ENCODE assay signal across 22 mouse cellular contexts in genomic region chr16:33954793-33955192, GRCm38 (mm10). TPM values are rescaled to one million over a fixed set of nuclear protein-coding genes. Genes with fewer than 3 reads are reported as not detected.
DNase-seq lines count a peak whose midpoint lies in the region; ATAC-seq and TF ChIP-seq lines count a peak whose summit lies in the region.
"Had no signal": no experiment of that assay in that cellular context is flagged by ENCODE, and none has a peak within 500 bp of the region (broad histone marks: within the 10 kb centered on the region; RNA-seq: fewer than 3 reads in every experiment).

No protein-coding gene starts in this region.

- H3K27me3 ChIP-seq in lung, postnatal 0 days (replicated peaks; ENCODE audit: insufficient read depth, low read length) = no peaks in the 10 kb centered on the region
- no peaks in the 10 kb centered on the region for H3K27me3 ChIP-seq in splenic B cell, adult 2 months (ENCODE audit: control insufficient read depth, insufficient read depth, low read length, poor library complexity, severe bottlenecking)
- no peaks in the 10 kb centered on the region for H3K27me3 ChIP-seq in heart, embryonic 10.5 days (ENCODE audit: insufficient read depth, poor library complexity, severe bottlenecking)
- no peaks in the 10 kb centered on the region for H3K27me3 ChIP-seq in hindbrain, embryonic 12.5 days
- H3K27me3 ChIP-seq: embryonic facial prominence, embryonic 12.5 days; forebrain, embryonic 15.5 days; hindbrain, embryonic 15.5 days; Patski had no signal

- 80% methylated on average over 1 of the region's 1 CpGs for WGBS in lung, postnatal 0 days
- 98% methylated on average over 1 of the region's 1 CpGs for WGBS in heart, embryonic 10.5 days
- WGBS in hindbrain, embryonic 12.5 days = 100% methylated on average over 1 of the region's 1 CpGs

- H3K4me1 ChIP-seq in lung, postnatal 0 days (ENCODE audit: insufficient read depth, low read depth, low read length) = no peaks in the 10 kb centered on the region
- H3K4me1 ChIP-seq in heart, embryonic 10.5 days = no peaks in the 10 kb centered on the region
- no peaks in the 10 kb centered on the region for H3K4me1 ChIP-seq in hindbrain, embryonic 12.5 days
- H3K4me1 ChIP-seq: embryonic facial prominence, embryonic 12.5 days; forebrain, embryonic 15.5 days; hindbrain, embryonic 10.5 days; hindbrain, embryonic 15.5 days had no signal

- peaks cover 15% of the 10 kb centered on the region; the same call in 1 of the 2 replicates for H3K36me3 ChIP-seq in lung, postnatal 0 days (ENCODE audit: insufficient read depth, low read length)
- peaks cover 6% of the 10 kb centered on the region for H3K36me3 ChIP-seq in splenic B cell, adult 2 months (ENCODE audit: control insufficient read depth, insufficient read depth, low read length, poor library complexity, severe bottlenecking)
- peaks cover 70% of the 10 kb centered on the region for H3K36me3 ChIP-seq in heart, embryonic 10.5 days
- peaks cover 67% of the 10 kb centered on the region for H3K36me3 ChIP-seq in hindbrain, embryonic 12.5 days

- ATAC-seq in lung, postnatal 0 days = no peak
- peak; percentile 55 for ATAC-seq in common myeloid progenitor, adult 5-6 weeks (replicated peaks; ENCODE audit: low read depth, poor library complexity, severe bottlenecking)
- ATAC-seq in megakaryocyte, adult 5-6 weeks (ENCODE audit: poor library complexity, severe bottlenecking) = peak; percentile 69
- no peak for ATAC-seq in hindbrain, embryonic 12.5 days (ENCODE audit: low FRiP score)
- ATAC-seq: forebrain, embryonic 15.5 days; Patski had no signal

- no peak for TF ChIP-seq EP300 in lung, postnatal 0 days (IDR thresholded peaks at IDR 0.05)

- no peak overlapping the region for H3K4me2 ChIP-seq in lung, postnatal 0 days (replicated peaks; ENCODE audit: low read depth, low read length)
- H3K4me2 ChIP-seq in hindbrain, embryonic 12.5 days (replicated peaks) = no peak overlapping the region
- H3K4me2 ChIP-seq: embryonic facial prominence, embryonic 12.5 days; forebrain, embryonic 15.5 days; hindbrain, embryonic 15.5 days had no signal

- no peaks in the 10 kb centered on the region for H3K9me3 ChIP-seq in lung, postnatal 0 days (ENCODE audit: low read length)
- no peaks in the 10 kb centered on the region for H3K9me3 ChIP-seq in heart, embryonic 10.5 days
- no peaks in the 10 kb centered on the region for H3K9me3 ChIP-seq in hindbrain, embryonic 12.5 days (replicated peaks)
- H3K9me3 ChIP-seq: embryonic facial prominence, embryonic 12.5 days; forebrain, embryonic 15.5 days; G1E; hindbrain, embryonic 10.5 days; hindbrain, embryonic 15.5 days had no signal

- H3K9ac ChIP-seq in lung, postnatal 0 days (replicated peaks; ENCODE audit: low read depth) = no peak overlapping the region
- no peak overlapping the region for H3K9ac ChIP-seq in hindbrain, embryonic 12.5 days
- H3K9ac ChIP-seq: embryonic facial prominence, embryonic 12.5 days; forebrain, embryonic 15.5 days; hindbrain, embryonic 15.5 days had no signal

- DNase-seq in lung, postnatal 36 days = peak; percentile 32
- no peak for DNase-seq in lung, postnatal 0 days (ENCODE audit: low spot score)
- peak; percentile 12 for DNase-seq in splenic B cell, adult 2 months (ENCODE audit: low read depth, low spot score)
- DNase-seq in heart, embryonic 10.5 days (ENCODE audit: low spot score) = no peak
- DNase-seq in layer of hippocampus, postnatal 25 days (ENCODE audit: extremely low spot score in 1 of 2, low spot score in 1 of 2) = no peak
- DNase-seq: adrenal gland, adult 2 months; adrenal gland, postnatal 36 days; cerebellum, adult 11 months; cerebellum, adult 8-10 months; cerebellum, postnatal 14 days; gastrocnemius, postnatal 36 days; heart, postnatal 10 days; kidney, adult 18-20 months had no signal

- TF ChIP-seq CTCF in lung, postnatal 0 days (IDR thresholded peaks at IDR 0.05) = no peak

- no peak overlapping the region for H3K4me3 ChIP-seq in lung, postnatal 0 days (ENCODE audit: low read depth, low read length)
- no peak overlapping the region for H3K4me3 ChIP-seq in heart, embryonic 10.5 days
- no peak overlapping the region for H3K4me3 ChIP-seq in hindbrain, embryonic 12.5 days
- H3K4me3 ChIP-seq: embryonic facial prominence, embryonic 12.5 days; forebrain, embryonic 15.5 days; hindbrain, embryonic 10.5 days; hindbrain, embryonic 15.5 days had no signal

- H3K27ac ChIP-seq in lung, postnatal 0 days (ENCODE audit: low read length) = no peak overlapping the region
- H3K27ac ChIP-seq in heart, embryonic 10.5 days = no peak overlapping the region
- no peak overlapping the region for H3K27ac ChIP-seq in hindbrain, embryonic 12.5 days
- H3K27ac ChIP-seq: embryonic facial prominence, embryonic 12.5 days; forebrain, embryonic 15.5 days; hindbrain, embryonic 10.5 days; hindbrain, embryonic 15.5 days had no signal

RNA-seq across cellular contexts. Expression of gene Umps, which starts 12.0 kb away (rescaled TPM):
- 10.3 and 11.1 TPM in 2 replicates for polyA plus RNA-seq in lung, postnatal 0 days (2015; fragmentation: Nextera tagmentation; extraction: Ambion mirVana)
- total RNA-seq in common myeloid progenitor, adult 5-6 weeks (2017) = 102 TPM in 2 replicates
- total RNA-seq in megakaryocyte, adult 5-6 weeks (2015) = 19.6 and 23.1 TPM in 2 replicates
- total RNA-seq in megakaryocyte, adult 5-6 weeks (2017) = 34.8 and 35.9 TPM in 2 replicates
- polyA plus RNA-seq in heart, embryonic 10.5 days (2016; fragmentation: Nextera tagmentation; extraction: Ambion mirVana) = 52.2 and 76.3 TPM in 2 replicates
- 38.2 and 39.4 TPM in 2 replicates for polyA plus RNA-seq in hindbrain, embryonic 12.5 days (2016; fragmentation: Nextera tagmentation; extraction: Ambion mirVana)
- 10 to 100 TPM; 14.3 to 16.9 TPM for total RNA-seq in layer of hippocampus, postnatal 25 days (2021)

Comparison
In these comparisons a context has a peak if more than half of its experiments do, and no peak if none do; other contexts are left out.
1. DNase-seq: peak in lung, postnatal 36 days (single experiment) and splenic B cell, adult 2 months (single experiment); none in lung, postnatal 0 days (single experiment), heart, embryonic 10.5 days (single experiment) and layer of hippocampus, postnatal 25 days (0 of 2).
2. ATAC-seq: peak in common myeloid progenitor, adult 5-6 weeks (single experiment) and megakaryocyte, adult 5-6 weeks (single experiment); none in lung, postnatal 0 days (single experiment) and hindbrain, embryonic 12.5 days (single experiment).